Comparison of ENCODE assay signal across 8 mouse cellular contexts in the genomic region with DNA sequence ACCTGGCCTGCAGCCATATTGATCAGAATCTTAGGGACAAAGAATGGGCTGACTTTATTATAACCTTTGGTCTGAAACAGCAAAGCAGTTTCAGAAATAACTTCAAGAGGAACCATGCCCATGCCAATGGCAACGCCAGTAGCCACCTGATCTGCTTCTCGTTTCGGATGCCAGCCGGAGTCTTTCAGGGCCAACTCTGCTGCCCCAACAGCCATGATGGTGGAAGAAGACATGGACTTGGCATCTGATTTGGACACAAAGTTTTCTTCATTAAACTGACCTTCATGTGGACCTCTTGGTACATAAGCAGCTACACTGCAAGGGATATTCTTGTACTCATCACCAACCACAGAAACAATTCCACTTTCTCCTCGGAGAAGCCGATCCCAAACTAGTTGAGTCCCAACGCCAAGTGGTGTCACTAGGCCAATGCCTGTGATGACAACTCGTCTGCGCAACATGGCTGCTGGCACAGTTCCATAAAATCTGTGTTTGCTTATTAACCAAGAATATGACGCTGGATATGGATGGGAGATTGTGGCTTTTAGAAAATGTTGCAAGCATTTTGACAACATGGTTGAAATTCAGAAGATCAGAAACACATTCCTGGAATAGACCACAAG. TPM values are rescaled to one million over a fixed set of nuclear protein-coding genes. Genes with fewer than 3 reads are reported as not detected.
A peak's percentile ranks its signal among the peaks of the same experiment; 100 is the strongest.
DNase-seq lines count a peak whose midpoint lies in the region; ATAC-seq and TF ChIP-seq lines count a peak whose summit lies in the region.

No protein-coding gene starts in this region.

- H3K9me3 ChIP-seq in heart, embryonic 11.5 days (replicated peaks; ENCODE audit: control insufficient read depth, low read length), result no peaks in the 10 kb centered on the region
- 0 out of 2 replicates have a peak, but pooled peaks cover 3% of the 10 kb centered on the region for H3K9me3 ChIP-seq in forebrain, embryonic 14.5 days (replicated peaks; ENCODE audit: control insufficient read depth, low read length)
- no peaks in the 10 kb centered on the region for H3K9me3 ChIP-seq in liver, embryonic 11.5 days (ENCODE audit: control insufficient read depth, low read length)
- no peaks in the 10 kb centered on the region for H3K9me3 ChIP-seq in stomach, postnatal 0 days (ENCODE audit: control insufficient read depth, low read length)

- WGBS in heart, embryonic 11.5 days (ENCODE audit: insufficient replicate concordance), result 95% methylated on average over 10 of the region's 10 CpGs
- 93% methylated on average over 10 of the region's 10 CpGs for WGBS in forebrain, embryonic 14.5 days
- WGBS in liver, embryonic 11.5 days, result 95% methylated on average over 10 of the region's 10 CpGs
- 92% methylated on average over 10 of the region's 10 CpGs for WGBS in stomach, postnatal 0 days

- intact Hi-C loops in left cerebral cortex, postnatal 10 days (cut with DNase I), result no loop called here

- H3K4me2 ChIP-seq in heart, embryonic 11.5 days, result peak overlapping the region; percentile 76
- H3K4me2 ChIP-seq in forebrain, embryonic 14.5 days (ENCODE audit: low read length), result peak overlapping the region; percentile 59
- H3K4me2 ChIP-seq in liver, embryonic 11.5 days, result peak overlapping the region; percentile 65
- H3K4me2 ChIP-seq in stomach, postnatal 0 days (replicated peaks; ENCODE audit: low read depth), result peak overlapping the region; percentile 70; the same call in 1 of the 2 replicates

- H3K36me3 ChIP-seq in heart, embryonic 11.5 days (ENCODE audit: control insufficient read depth, insufficient read depth, low read length), result no peaks in the 10 kb centered on the region
- no peaks in the 10 kb centered on the region for H3K36me3 ChIP-seq in forebrain, embryonic 14.5 days (ENCODE audit: control insufficient read depth, insufficient read depth, low read length)
- no peaks in the 10 kb centered on the region for H3K36me3 ChIP-seq in liver, embryonic 11.5 days (ENCODE audit: control insufficient read depth, insufficient read depth, low read length)
- no peaks in the 10 kb centered on the region for H3K36me3 ChIP-seq in stomach, postnatal 0 days (ENCODE audit: control insufficient read depth, insufficient read depth, low read length)

- H3K27ac ChIP-seq in heart, embryonic 11.5 days (ENCODE audit: low read depth, low read length), result peak overlapping the region; percentile 89; the same call in 1 of the 2 replicates
- no peak overlapping the region for H3K27ac ChIP-seq in forebrain, embryonic 14.5 days (ENCODE audit: low read depth, low read length)
- H3K27ac ChIP-seq in liver, embryonic 11.5 days (ENCODE audit: low read depth, low read length), result peak overlapping the region; percentile 91
- H3K27ac ChIP-seq in stomach, postnatal 0 days (replicated peaks), result peak overlapping the region; percentile 87; the same call in 1 of the 2 replicates

- ATAC-seq in heart, embryonic 11.5 days (replicated peaks; ENCODE audit: insufficient number of reproducible peaks, low FRiP score, low TSS enrichment), result no peak
- peak; percentile 14; the same call in 1 of the 2 replicates for ATAC-seq in forebrain, embryonic 14.5 days
- no peak for ATAC-seq in liver, embryonic 11.5 days (replicated peaks; ENCODE audit: low FRiP score)
- ATAC-seq in stomach, postnatal 0 days (ENCODE audit: low FRiP score, low TSS enrichment), result no peak

- no peak for TF ChIP-seq CTCF in stomach, postnatal 0 days (IDR thresholded peaks at IDR 0.05; ENCODE audit: low read depth)

- H3K27me3 ChIP-seq in heart, embryonic 11.5 days (ENCODE audit: control insufficient read depth, insufficient read depth, low read length), result no peaks in the 10 kb centered on the region
- no peaks in the 10 kb centered on the region for H3K27me3 ChIP-seq in forebrain, embryonic 14.5 days (replicated peaks; ENCODE audit: control insufficient read depth, insufficient read depth, low read length)
- H3K27me3 ChIP-seq in liver, embryonic 11.5 days (replicated peaks; ENCODE audit: control insufficient read depth, insufficient read depth, low read length), result no peaks in the 10 kb centered on the region
- no peaks in the 10 kb centered on the region for H3K27me3 ChIP-seq in stomach, postnatal 0 days (ENCODE audit: control insufficient read depth, insufficient read depth, low read length)

- H3K4me3 ChIP-seq in heart, embryonic 11.5 days (ENCODE audit: low read depth, low read length), result peak overlapping the region; percentile 58
- no peak overlapping the region for H3K4me3 ChIP-seq in forebrain, embryonic 14.5 days (ENCODE audit: low read depth, low read length)
- peak overlapping the region; percentile 69 for H3K4me3 ChIP-seq in liver, embryonic 11.5 days (ENCODE audit: low read depth, low read length)
- H3K4me3 ChIP-seq in stomach, postnatal 0 days (ENCODE audit: low read depth, low read length), result no peak overlapping the region; the same call in 1 of the 2 replicates

- H3K9ac ChIP-seq in heart, embryonic 11.5 days (ENCODE audit: low read depth, low read length), result peak overlapping the region; percentile 86
- no peak overlapping the region; the same call in 1 of the 2 replicates for H3K9ac ChIP-seq in forebrain, embryonic 14.5 days (ENCODE audit: low read length)
- H3K9ac ChIP-seq in liver, embryonic 11.5 days (ENCODE audit: low read depth, low read length), result peak overlapping the region; percentile 82
- no peak overlapping the region for H3K9ac ChIP-seq in stomach, postnatal 0 days (ENCODE audit: low read length)

- no peak for TF ChIP-seq EP300 in stomach, postnatal 0 days (optimal IDR thresholded peaks at IDR 0.05)

- DNase-seq in heart, postnatal 4 days, result no peak
- peak; percentile 16 for DNase-seq in adipocyte (ENCODE audit: low spot score)
- no peak for DNase-seq in forebrain, embryonic 14.5 days (ENCODE audit: low spot score)
- DNase-seq in liver, embryonic 11.5 days (ENCODE audit: low spot score), result no peak
- DNase-seq in stomach, postnatal 0 days (ENCODE audit: low spot score), result no peak
- no peak for DNase-seq in left cerebral cortex, postnatal 10 days (ENCODE audit: extremely low spot score in 1 of 2, low spot score in 2 of 2)
- DNase-seq in right cerebral cortex, postnatal 36 days (ENCODE audit: low spot score in 2 of 2), result no peak

- no peaks in the 10 kb centered on the region; the same call in 1 of the 2 replicates for H3K4me1 ChIP-seq in heart, embryonic 11.5 days (ENCODE audit: control insufficient read depth, insufficient read depth, low read length)
- H3K4me1 ChIP-seq in forebrain, embryonic 14.5 days (ENCODE audit: control insufficient read depth, insufficient read depth, low read length), result peaks cover 5% of the 10 kb centered on the region; the same call in 1 of the 2 replicates
- H3K4me1 ChIP-seq in liver, embryonic 11.5 days (replicated peaks; ENCODE audit: control insufficient read depth, insufficient read depth, low read length), result peaks cover 19% of the 10 kb centered on the region
- no peaks in the 10 kb centered on the region for H3K4me1 ChIP-seq in stomach, postnatal 0 days (replicated peaks; ENCODE audit: control insufficient read depth, insufficient read depth)

RNA-seq across cellular contexts. Expression of gene Ngly1, which starts 6.8 kb away (rescaled TPM):
- polyA plus RNA-seq in heart, embryonic 11.5 days (2014; fragmentation: Nextera tagmentation; extraction: Ambion mirVana), result 22.3 and 25.5 TPM in 2 replicates
- total RNA-seq in heart, postnatal 4 days (2021), result 10 to 100 TPM; 28.2 to 29.8 TPM
- 30.9 and 34.9 TPM in 2 replicates for polyA plus RNA-seq in forebrain, embryonic 14.5 days (2014; fragmentation: Nextera tagmentation; extraction: Ambion mirVana)
- 25.7 and 29.3 TPM in 2 replicates for polyA plus RNA-seq in liver, embryonic 11.5 days (2014; fragmentation: Nextera tagmentation; extraction: Ambion mirVana)
- 35.2 and 37.2 TPM in 2 replicates for polyA plus RNA-seq in stomach, postnatal 0 days (2015; fragmentation: Nextera tagmentation; extraction: Ambion mirVana)
- total RNA-seq in left cerebral cortex, postnatal 10 days (2021), result 10 to 100 TPM; 30.2 to 31.2 TPM

RNA-seq across cellular contexts. Expression of gene Oxsm, which starts 7.3 kb away (rescaled TPM):
- polyA plus RNA-seq in heart, embryonic 11.5 days (2014; fragmentation: Nextera tagmentation; extraction: Ambion mirVana), result 2.0 and 2.3 TPM in 2 replicates
- 10 to 100 TPM; 13.7 to 14.7 TPM for total RNA-seq in heart, postnatal 4 days (2021)
- polyA plus RNA-seq in forebrain, embryonic 14.5 days (2014; fragmentation: Nextera tagmentation; extraction: Ambion mirVana), result 0.96 and 1.1 TPM in 2 replicates
- polyA plus RNA-seq in liver, embryonic 11.5 days (2014; fragmentation: Nextera tagmentation; extraction: Ambion mirVana), result 2.6 and 2.9 TPM in 2 replicates
- 1.7 and 1.9 TPM in 2 replicates for polyA plus RNA-seq in stomach, postnatal 0 days (2015; fragmentation: Nextera tagmentation; extraction: Ambion mirVana)
- total RNA-seq in left cerebral cortex, postnatal 10 days (2021), result 10 to 100 TPM in 1 of 2 experiments, 1 to 10 TPM in 1; 10.0 to 11.9 TPM

Comparison
In these comparisons a context has a peak if more than half of its experiments do, and no peak if none do; other contexts are left out.
1. H3K4me3 ChIP-seq: peak in heart, embryonic 11.5 days (single experiment) and liver, embryonic 11.5 days (single experiment); none in forebrain, embryonic 14.5 days (single experiment) and stomach, postnatal 0 days (single experiment).
2. H3K9ac ChIP-seq: peak in heart, embryonic 11.5 days (single experiment) and liver, embryonic 11.5 days (single experiment); none in forebrain, embryonic 14.5 days (single experiment) and stomach, postnatal 0 days (single experiment).
3. Peak in every context shown above with its lines, with median percentiles within 50 percentile points of each other: H3K4me2 ChIP-seq.